Mouse (Mus musculus): ENCODE results near the gene Cnot11.
"Not testable (repeated sequence)": the region's sequence is repeated elsewhere in the genome, so short reads cannot be mapped to it uniquely, and the experiment has no call there.

Gene Cnot11

GRCm38 (mm10) chr1:39581215-39581614 is 46.4 kb downstream of the Cnot11 start:
- DNase-seq: no peak

GRCm38 (mm10) chr1:39583173-39583572 is 48.4 kb downstream of the Cnot11 start:
- DNase-seq: no peak

GRCm38 (mm10) chr1:39585416-39585815 is 50.6 kb downstream of the Cnot11 start:
- DNase-seq: no peak

GRCm38 (mm10) chr1:39590193-39590592 is 55.4 kb downstream of the Cnot11 start:
- no peak for DNase-seq

GRCm38 (mm10) chr1:39591557-39591956 is 56.8 kb downstream of the Cnot11 start:
- not testable (repeated sequence) for DNase-seq

GRCm38 (mm10) chr1:39592090-39592489 is 57.3 kb downstream of the Cnot11 start:
- DNase-seq: no peak

GRCm38 (mm10) chr1:39593836-39594235 is 59.0 kb downstream of the Cnot11 start:
- DNase-seq: no peak

Data from kidney, postnatal 10 days (tissue).